Mouse (Mus musculus) liver, embryonic 14.5 days (tissue): ENCODE measurements around the gene Map7.

Source experiments
- CTCF ChIP-seq: IDR thresholded peaks from 2 replicates; pipeline ENCODE4 v1.5.1; 2016; ENCODE audit warnings: antibody characterized with exemption, low read depth, control low read depth
- EP300 ChIP-seq: IDR thresholded peaks from 2 replicates; pipeline ENCODE4 v1.6.1; 2016; ENCODE audit warnings: antibody characterized with exemption, low read depth

- TF ChIP-seq CTCF (no peak), EP300 (no peak)
These were observed 118.8 kb downstream of the Map7 start for GRCm38 (mm10) chr10:20267032-20267431.
